Mouse (Mus musculus): ENCODE measurements around the gene Mns1. TPM values are rescaled to one million over a fixed set of nuclear protein-coding genes. Genes with fewer than 3 reads are reported as not detected.

Gene Mns1
- polyA plus RNA-seq, 1 experiment from 2014 or later = 41.9 TPM

- H3K27me3 ChIP-seq (ENCODE audit: insufficient read depth, low read length) = no peaks in the 10 kb centered on the region
- H3K36me3 ChIP-seq (replicated peaks; ENCODE audit: insufficient read depth, low read length) = no peaks in the 10 kb centered on the region
- H3K4me2 ChIP-seq (ENCODE audit: low read depth, low read length) = no peak overlapping the region; the same call in 1 of the 2 replicates
- 69% methylated on average over 9 of the region's 9 CpGs for WGBS (ENCODE audit: insufficient replicate concordance)
- no peaks in the 10 kb centered on the region for H3K9me3 ChIP-seq (ENCODE audit: low read length)
- no peak for ATAC-seq
- no peak for DNase-seq
- peak; percentile 71; the same call in 1 of the 2 replicates for TF ChIP-seq EP300 (IDR thresholded peaks at IDR 0.05; ENCODE audit: low read depth)
- no peak for TF ChIP-seq CTCF (IDR thresholded peaks at IDR 0.05; ENCODE audit: low read depth)
- no peak overlapping the region for H3K27ac ChIP-seq (ENCODE audit: low read depth)
- no peak overlapping the region for H3K4me3 ChIP-seq (ENCODE audit: low read depth, low read length)
- H3K9ac ChIP-seq (replicated peaks) = no peak overlapping the region
- H3K4me1 ChIP-seq (ENCODE audit: insufficient read depth) = peaks cover 10% of the 10 kb centered on the region
These were observed 31.8 kb upstream of the Mns1 start for GRCm38 (mm10) chr9:72405882-72406638.

GRCm38 (mm10) chr9:72408131-72408586 lies 29.7 kb upstream of the Mns1 start:
- H3K9me3 ChIP-seq (ENCODE audit: low read length) = no peaks in the 10 kb centered on the region
- H3K9ac ChIP-seq (replicated peaks) = peak overlapping the region; percentile 70
- DNase-seq (peak; percentile 90), ATAC-seq (peak; percentile 48)
- no peaks in the 10 kb centered on the region for H3K36me3 ChIP-seq (replicated peaks; ENCODE audit: insufficient read depth, low read length)
- peak overlapping the region; percentile 80 for H3K4me2 ChIP-seq (ENCODE audit: low read depth, low read length)
- TF ChIP-seq EP300 (IDR thresholded peaks at IDR 0.05; ENCODE audit: low read depth) (no peak), CTCF (IDR thresholded peaks at IDR 0.05; ENCODE audit: low read depth) (peak; percentile 98)
- H3K4me1 ChIP-seq (ENCODE audit: insufficient read depth) = peaks cover 10% of the 10 kb centered on the region
- H3K27ac ChIP-seq (ENCODE audit: low read depth) = peak overlapping the region; percentile 97
- 6% methylated on average over 12 of the region's 12 CpGs for WGBS (ENCODE audit: insufficient replicate concordance)
- H3K27me3 ChIP-seq (ENCODE audit: insufficient read depth, low read length) = no peaks in the 10 kb centered on the region
- peak overlapping the region; percentile 42 for H3K4me3 ChIP-seq (ENCODE audit: low read depth, low read length)

GRCm38 (mm10) chr9:72409381-72410225 lies 28.2 kb upstream of the Mns1 start:
- ATAC-seq (peak; percentile 93), DNase-seq (peak; percentile 75)
- 30% methylated on average over 15 of the region's 15 CpGs for WGBS (ENCODE audit: insufficient replicate concordance)
- Histone ChIP-seq H3K9me3 (ENCODE audit: low read length) (no peaks in the 10 kb centered on the region), H3K36me3 (replicated peaks; ENCODE audit: insufficient read depth, low read length) (no peaks in the 10 kb centered on the region), H3K4me3 (ENCODE audit: low read depth, low read length) (peak overlapping the region; percentile 42), H3K4me2 (ENCODE audit: low read depth, low read length) (peak overlapping the region; percentile 80), H3K27ac (ENCODE audit: low read depth) (peak overlapping the region; percentile 97), H3K9ac (replicated peaks) (peak overlapping the region; percentile 70; the same call in 1 of the 2 replicates), H3K27me3 (ENCODE audit: insufficient read depth, low read length) (no peaks in the 10 kb centered on the region), H3K4me1 (ENCODE audit: insufficient read depth) (peaks cover 10% of the 10 kb centered on the region)
- TF ChIP-seq EP300 (IDR thresholded peaks at IDR 0.05; ENCODE audit: low read depth) (peak; percentile 96), CTCF (IDR thresholded peaks at IDR 0.05; ENCODE audit: low read depth) (no peak)

GRCm38 (mm10) chr9:72411746-72412145 lies 26.1 kb upstream of the Mns1 start:
- WGBS (ENCODE audit: insufficient replicate concordance) = 87% methylated on average over 2 of the region's 2 CpGs
- no peak for TF ChIP-seq EP300 (IDR thresholded peaks at IDR 0.05; ENCODE audit: low read depth)
- TF ChIP-seq CTCF (IDR thresholded peaks at IDR 0.05; ENCODE audit: low read depth) = peak; percentile 65
- Histone ChIP-seq H3K27ac (ENCODE audit: low read depth) (no peak overlapping the region; the same call in 1 of the 2 replicates), H3K4me3 (ENCODE audit: low read depth, low read length) (no peak overlapping the region), H3K4me2 (ENCODE audit: low read depth, low read length) (peak overlapping the region; percentile 80; the same call in 1 of the 2 replicates), H3K4me1 (ENCODE audit: insufficient read depth) (no peaks in the 10 kb centered on the region; the same call in 1 of the 2 replicates), H3K36me3 (replicated peaks; ENCODE audit: insufficient read depth, low read length) (no peaks in the 10 kb centered on the region), H3K9me3 (ENCODE audit: low read length) (no peaks in the 10 kb centered on the region), H3K27me3 (ENCODE audit: insufficient read depth, low read length) (no peaks in the 10 kb centered on the region), H3K9ac (replicated peaks) (no peak overlapping the region)
- no peak for ATAC-seq
- DNase-seq = no peak

- DNase-seq = no peak
- H3K27me3 ChIP-seq (ENCODE audit: insufficient read depth, low read length) = no peaks in the 10 kb centered on the region
- TF ChIP-seq CTCF (IDR thresholded peaks at IDR 0.05; ENCODE audit: low read depth) (no peak), EP300 (IDR thresholded peaks at IDR 0.05; ENCODE audit: low read depth) (no peak)
- H3K27ac ChIP-seq (ENCODE audit: low read depth) = no peak overlapping the region
- H3K9ac ChIP-seq (replicated peaks) = no peak overlapping the region
- no peaks in the 10 kb centered on the region for H3K36me3 ChIP-seq (replicated peaks; ENCODE audit: insufficient read depth, low read length)
- ATAC-seq = no peak
- H3K4me3 ChIP-seq (ENCODE audit: low read depth, low read length) = no peak overlapping the region
- peaks cover 4% of the 10 kb centered on the region for H3K4me1 ChIP-seq (ENCODE audit: insufficient read depth)
- 63% methylated on average over 3 of the region's 3 CpGs for WGBS (ENCODE audit: insufficient replicate concordance)
- H3K9me3 ChIP-seq (ENCODE audit: low read length) = 0 out of 2 replicates have a peak, but pooled peaks cover 3% of the 10 kb centered on the region
- H3K4me2 ChIP-seq (ENCODE audit: low read depth, low read length) = no peak overlapping the region
These were observed 19.4 kb upstream of the Mns1 start for GRCm38 (mm10) chr9:72418443-72418842.

GRCm38 (mm10) chr9:72420490-72420889 lies 17.3 kb upstream of the Mns1 start:
- TF ChIP-seq CTCF (IDR thresholded peaks at IDR 0.05; ENCODE audit: low read depth) (no peak), EP300 (IDR thresholded peaks at IDR 0.05; ENCODE audit: low read depth) (0 out of 2 replicates have a peak, but pooled peaks have one; percentile 21)

More at GRCm38 (mm10) chr9:72420490-72420889, 17.3 kb upstream of the Mns1 start:
- no peaks in the 10 kb centered on the region for H3K36me3 ChIP-seq (replicated peaks; ENCODE audit: insufficient read depth, low read length)
- DNase-seq (no peak), ATAC-seq (no peak)
- no peak overlapping the region for H3K27ac ChIP-seq (ENCODE audit: low read depth)
- H3K4me1 ChIP-seq (ENCODE audit: insufficient read depth) = peaks cover 4% of the 10 kb centered on the region
- H3K9ac ChIP-seq (replicated peaks) = no peak overlapping the region
- no peak overlapping the region for H3K4me3 ChIP-seq (ENCODE audit: low read depth, low read length)
- 0 out of 2 replicates have a peak, but pooled peaks cover 3% of the 10 kb centered on the region for H3K9me3 ChIP-seq (ENCODE audit: low read length)
- no peak overlapping the region for H3K4me2 ChIP-seq (ENCODE audit: low read depth, low read length)
- 56% methylated on average over 3 of the region's 3 CpGs for WGBS (ENCODE audit: insufficient replicate concordance)
- H3K27me3 ChIP-seq (ENCODE audit: insufficient read depth, low read length) = no peaks in the 10 kb centered on the region

Measured in liver, postnatal 0 days (tissue).